Mouse (Mus musculus): ENCODE measurements around the gene Chid1.

Gene Chid1

GRCm38 (mm10) chr7:141539556-141540311 is at the start of gene Chid1:
Chid1 (minus strand) TSS chr7:141539857.
- peak; percentile 98 to 99 for DNase-seq (ENCODE audit: low spot score in 2 of 2)

GRCm38 (mm10) chr7:141588890-141589289 is 49.2 kb upstream of the Chid1 start:
- no peak for DNase-seq (ENCODE audit: low spot score in 2 of 2)

- no peak for DNase-seq (ENCODE audit: low spot score in 2 of 2)
Measured at GRCm38 (mm10) chr7:141585881-141586280, 46.2 kb upstream of the Chid1 start.

- no peak for DNase-seq (ENCODE audit: low spot score in 2 of 2)
Measured at GRCm38 (mm10) chr7:141585288-141585687, 45.6 kb upstream of the Chid1 start.

GRCm38 (mm10) chr7:141584048-141584841 is 44.6 kb upstream of the Chid1 start:
- DNase-seq (ENCODE audit: low spot score in 2 of 2) = no peak

- DNase-seq (ENCODE audit: low spot score in 2 of 2) = no peak
Measured at GRCm38 (mm10) chr7:141581323-141581722, 41.7 kb upstream of the Chid1 start.

- DNase-seq (ENCODE audit: low spot score in 2 of 2) = no peak
Measured at GRCm38 (mm10) chr7:141578943-141579342, 39.3 kb upstream of the Chid1 start.

GRCm38 (mm10) chr7:141578511-141578910 is 38.9 kb upstream of the Chid1 start:
- DNase-seq (ENCODE audit: low spot score in 2 of 2) = no peak

- DNase-seq (ENCODE audit: low spot score in 2 of 2) = no peak
Measured at GRCm38 (mm10) chr7:141577801-141578200, 38.1 kb upstream of the Chid1 start.

GRCm38 (mm10) chr7:141575481-141575880 is 35.8 kb upstream of the Chid1 start:
- no peak for DNase-seq (ENCODE audit: low spot score in 2 of 2)

- no peak for DNase-seq (ENCODE audit: low spot score in 2 of 2)
Measured at GRCm38 (mm10) chr7:141574041-141574440, 34.4 kb upstream of the Chid1 start.

- DNase-seq (ENCODE audit: low spot score in 2 of 2) = no peak
Measured at GRCm38 (mm10) chr7:141570625-141571295, 31.1 kb upstream of the Chid1 start.

- DNase-seq (ENCODE audit: low spot score in 2 of 2) = no peak
Measured at GRCm38 (mm10) chr7:141569916-141570315, 30.3 kb upstream of the Chid1 start.

- DNase-seq (ENCODE audit: low spot score in 2 of 2) = no peak
Measured at GRCm38 (mm10) chr7:141569283-141569803, 29.7 kb upstream of the Chid1 start.

- no peak for DNase-seq (ENCODE audit: low spot score in 2 of 2)
Measured at GRCm38 (mm10) chr7:141566587-141566986, 26.9 kb upstream of the Chid1 start.

- DNase-seq (ENCODE audit: low spot score in 2 of 2) = no peak
Measured at GRCm38 (mm10) chr7:141564561-141564960, 24.9 kb upstream of the Chid1 start.

GRCm38 (mm10) chr7:141562852-141563427 is 23.3 kb upstream of the Chid1 start:
- DNase-seq (ENCODE audit: low spot score in 2 of 2) = peak in 1 of 2 experiments; percentile 42

GRCm38 (mm10) chr7:141562421-141562851 is 22.8 kb upstream of the Chid1 start:
- peak in 1 of 2 experiments; percentile 62 for DNase-seq (ENCODE audit: low spot score in 2 of 2)

- DNase-seq (ENCODE audit: low spot score in 2 of 2) = peak; percentile 86 to 92
Measured at GRCm38 (mm10) chr7:141561682-141562391, 22.2 kb upstream of the Chid1 start, which contains the start of gene Ap2a2. Ap2a2 (plus strand) TSS chr7:141562173.

GRCm38 (mm10) chr7:141560471-141560870 is 20.8 kb upstream of the Chid1 start:
- DNase-seq (ENCODE audit: low spot score in 2 of 2) = no peak
